Comparison of ENCODE assay signal across 20 mouse cellular contexts in genomic region chr1:43880396-43880795, GRCm38 (mm10). TPM values are rescaled to one million over a fixed set of nuclear protein-coding genes. Genes with fewer than 3 reads are reported as not detected.
DNase-seq lines count a peak whose midpoint lies in the region; ATAC-seq and TF ChIP-seq lines count a peak whose summit lies in the region.
"Had no signal": no experiment of that assay in that cellular context is flagged by ENCODE, and none has a peak within 500 bp of the region (broad histone marks: within the 10 kb centered on the region; RNA-seq: fewer than 3 reads in every experiment).

No protein-coding gene starts in this region.

- H3K4me3 ChIP-seq in midbrain, embryonic 11.5 days (ENCODE audit: low read depth, low read length) = no peak overlapping the region
- H3K4me3 ChIP-seq in midbrain, postnatal 0 days (ENCODE audit: low read depth, low read length) = no peak overlapping the region
- no peak overlapping the region for H3K4me3 ChIP-seq in midbrain, embryonic 13.5 days (replicated peaks)
- H3K4me3 ChIP-seq: forebrain, embryonic 13.5 days; limb, embryonic 10.5 days; liver, embryonic 15.5 days; midbrain, embryonic 10.5 days had no signal

- ATAC-seq in midbrain, embryonic 11.5 days (ENCODE audit: low FRiP score) = no peak
- no peak for ATAC-seq in midbrain, postnatal 0 days (ENCODE audit: low FRiP score)
- ATAC-seq in neutrophil, adult 5-6 weeks (ENCODE audit: extremely low read depth, insufficient number of reproducible peaks, low FRiP score, poor library complexity, severe bottlenecking) = 0 out of 2 replicates have a peak, but pooled peaks have one; percentile 41
- ATAC-seq in midbrain, embryonic 13.5 days = no peak
- ATAC-seq: forebrain, embryonic 13.5 days; hindbrain, postnatal 0 days had no signal

- no peaks in the 10 kb centered on the region for H3K36me3 ChIP-seq in midbrain, embryonic 11.5 days (ENCODE audit: control insufficient read depth, insufficient read depth, low read length)
- no peaks in the 10 kb centered on the region for H3K36me3 ChIP-seq in midbrain, postnatal 0 days (ENCODE audit: insufficient read depth, low read length)
- H3K36me3 ChIP-seq in midbrain, embryonic 13.5 days = no peaks in the 10 kb centered on the region
- H3K36me3 ChIP-seq: limb, embryonic 10.5 days; liver, embryonic 15.5 days; midbrain, embryonic 10.5 days had no signal

- TF ChIP-seq CTCF in midbrain, postnatal 0 days (IDR thresholded peaks at IDR 0.05) = no peak

- DNase-seq in midbrain, embryonic 11.5 days (ENCODE audit: low spot score, missing footprints) = peak; percentile 4
- DNase-seq in midbrain, postnatal 0 days (ENCODE audit: low spot score) = no peak
- peak; percentile 75 for DNase-seq in T-cell, adult 2 months (ENCODE audit: low spot score)
- peak; percentile 43 for DNase-seq in thymus, postnatal 4 days
- DNase-seq in retina, postnatal 1 day = no peak
- DNase-seq in urinary bladder, postnatal 36 days (ENCODE audit: low spot score in 2 of 2) = no peak
- DNase-seq: adrenal gland, postnatal 25 days; cerebellum, adult 9-10 months; kidney, adult 18-20 months; kidney, postnatal 4 days; liver had no signal

- H3K9ac ChIP-seq in midbrain, embryonic 11.5 days (ENCODE audit: low read length) = no peak overlapping the region
- H3K9ac ChIP-seq in midbrain, postnatal 0 days (replicated peaks; ENCODE audit: low read length, poor library complexity, severe bottlenecking) = no peak overlapping the region
- no peak overlapping the region for H3K9ac ChIP-seq in midbrain, embryonic 13.5 days (replicated peaks)
- H3K9ac ChIP-seq: forebrain, embryonic 13.5 days; liver, embryonic 15.5 days had no signal

- no peaks in the 10 kb centered on the region for H3K4me1 ChIP-seq in midbrain, embryonic 11.5 days (ENCODE audit: control insufficient read depth, insufficient read depth, low read length)
- H3K4me1 ChIP-seq in midbrain, postnatal 0 days (ENCODE audit: insufficient read depth, low read length) = no peaks in the 10 kb centered on the region
- 0 out of 2 replicates have a peak, but pooled peaks cover 4% of the 10 kb centered on the region for H3K4me1 ChIP-seq in midbrain, embryonic 13.5 days (replicated peaks)
- H3K4me1 ChIP-seq: forebrain, embryonic 13.5 days; liver, embryonic 15.5 days had no signal

- no peak overlapping the region for H3K27ac ChIP-seq in midbrain, embryonic 11.5 days (ENCODE audit: low read depth, low read length)
- no peak overlapping the region for H3K27ac ChIP-seq in midbrain, postnatal 0 days (ENCODE audit: low read depth, low read length)
- H3K27ac ChIP-seq in midbrain, embryonic 13.5 days = no peak overlapping the region
- H3K27ac ChIP-seq: forebrain, embryonic 13.5 days; hindbrain, postnatal 0 days; limb, embryonic 10.5 days; liver, embryonic 15.5 days; macrophage; midbrain, embryonic 10.5 days; stomach, postnatal 0 days had no signal

- 91% methylated on average over 3 of the region's 3 CpGs for WGBS in midbrain, embryonic 11.5 days
- WGBS in midbrain, postnatal 0 days = 84% methylated on average over 3 of the region's 3 CpGs
- WGBS in midbrain, embryonic 13.5 days = 86% methylated on average over 3 of the region's 3 CpGs

- H3K9me3 ChIP-seq in midbrain, embryonic 11.5 days (ENCODE audit: control insufficient read depth, low read length) = no peaks in the 10 kb centered on the region
- no peaks in the 10 kb centered on the region for H3K9me3 ChIP-seq in midbrain, postnatal 0 days (ENCODE audit: low read length)
- no peaks in the 10 kb centered on the region for H3K9me3 ChIP-seq in midbrain, embryonic 13.5 days
- H3K9me3 ChIP-seq: forebrain, embryonic 13.5 days; limb, embryonic 10.5 days; liver, embryonic 15.5 days; midbrain, embryonic 10.5 days had no signal

- H3K27me3 ChIP-seq in midbrain, embryonic 11.5 days (ENCODE audit: control insufficient read depth, insufficient read depth, low read length) = no peaks in the 10 kb centered on the region
- no peaks in the 10 kb centered on the region for H3K27me3 ChIP-seq in midbrain, postnatal 0 days (ENCODE audit: insufficient read depth, low read length)
- H3K27me3 ChIP-seq in midbrain, embryonic 13.5 days = no peaks in the 10 kb centered on the region
- H3K27me3 ChIP-seq: forebrain, embryonic 13.5 days; liver, embryonic 15.5 days had no signal

- no peak overlapping the region for H3K4me2 ChIP-seq in midbrain, embryonic 11.5 days
- H3K4me2 ChIP-seq in midbrain, postnatal 0 days (ENCODE audit: low read depth, low read length, poor library complexity, severe bottlenecking) = no peak overlapping the region
- no peak overlapping the region for H3K4me2 ChIP-seq in midbrain, embryonic 13.5 days (replicated peaks)
- H3K4me2 ChIP-seq: forebrain, embryonic 13.5 days; liver, embryonic 15.5 days had no signal

RNA-seq across cellular contexts. Expression of gene Uxs1, which starts 52.8 kb away (rescaled TPM):
- polyA plus RNA-seq in midbrain, embryonic 11.5 days (2014; fragmentation: Nextera tagmentation; extraction: Ambion mirVana) = 21.2 and 21.7 TPM in 2 replicates
- total RNA-seq in midbrain, postnatal 0 days (2014; rRNA removed) = 16.8 and 27.8 TPM in 2 replicates
- polyA plus RNA-seq in midbrain, postnatal 0 days (2015; fragmentation: Nextera tagmentation; extraction: Ambion mirVana) = 19.6 and 20.1 TPM in 2 replicates
- total RNA-seq in neutrophil, adult 5-6 weeks (2017) = 12.5 and 16.1 TPM in 2 replicates
- polyA plus RNA-seq in midbrain, embryonic 13.5 days (2015; fragmentation: Nextera tagmentation; extraction: Ambion mirVana) = 14.8 and 16.3 TPM in 2 replicates

RNA-seq across cellular contexts. Expression of gene Tpp2, which starts 53.1 kb away (rescaled TPM):
- polyA plus RNA-seq in midbrain, embryonic 11.5 days (2014; fragmentation: Nextera tagmentation; extraction: Ambion mirVana) = 72.0 and 72.1 TPM in 2 replicates
- 33.2 and 38.7 TPM in 2 replicates for total RNA-seq in midbrain, postnatal 0 days (2014; rRNA removed)
- polyA plus RNA-seq in midbrain, postnatal 0 days (2015; fragmentation: Nextera tagmentation; extraction: Ambion mirVana) = 43.4 and 46.7 TPM in 2 replicates
- 84.8 and 100 TPM in 2 replicates for total RNA-seq in neutrophil, adult 5-6 weeks (2017)
- polyA plus RNA-seq in midbrain, embryonic 13.5 days (2015; fragmentation: Nextera tagmentation; extraction: Ambion mirVana) = 58.8 and 68.1 TPM in 2 replicates

Comparison
In these comparisons a context has a peak if more than half of its experiments do, and no peak if none do; other contexts are left out.
1. DNase-seq: peak in midbrain, embryonic 11.5 days (single experiment), T-cell, adult 2 months (single experiment) and thymus, postnatal 4 days (single experiment); none in midbrain, postnatal 0 days (single experiment), retina, postnatal 1 day (single experiment) and urinary bladder, postnatal 36 days (0 of 2).